Mouse (Mus musculus) central nervous system, embryonic 11.5 days (tissue): ENCODE results near the gene Umad1. TPM values are rescaled to one million over a fixed set of nuclear protein-coding genes. Genes with fewer than 3 reads are reported as not detected.

Source experiments
- polyA plus RNA-seq: library from polyadenylated mRNA; depleted of rRNA; stranded (reverse); fragments of >200 nt; gene quantifications from 2 replicates; pipeline ENCODE4 v1.2.3, GENCODE M21; 2012; rRNA removed

Gene Umad1
- polyA plus RNA-seq = 12.0 and 12.9 TPM in 2 replicates

GRCm38 (mm10) chr6:8259004-8259666 is at the start of gene Umad1, which contains the start of the genes Rpa3 and Gm45062:
TSS of gene Umad1 (plus strand) at chr6:8259288.
TSS of gene Rpa3 (minus strand) at chr6:8259173.
TSS of gene Gm45062 (plus strand) at chr6:8259450.

Other genes with a start within 250 kb of the Umad1 start
- 0.11 and 0.34 TPM in 2 replicates for gene Col28a1, start 66.7 kb upstream of the Umad1 start, polyA plus RNA-seq
- gene Mios, start 50.1 kb upstream of the Umad1 start, polyA plus RNA-seq = 13.2 and 17.4 TPM in 2 replicates
- 98.6 and 159 TPM in 2 replicates for gene Rpa3, start 115 bp upstream of the Umad1 start, polyA plus RNA-seq
- gene Gm45062, start 162 bp downstream of the Umad1 start, polyA plus RNA-seq = 9.8 and 18.0 TPM in 2 replicates